Mouse (Mus musculus): ENCODE results near the gene Krtap2-4.

The Krtap2-4 gene

GRCm38 (mm10) chr11:99583245-99583704 lies 31.4 kb downstream of the Krtap2-4 start, which contains the start of gene Krtap1-4:
Gene Krtap1-4, minus strand, starts transcription at chr11:99583654.
- no peak for DNase-seq (ENCODE audit: inconsistent ontology term)

DNA sequence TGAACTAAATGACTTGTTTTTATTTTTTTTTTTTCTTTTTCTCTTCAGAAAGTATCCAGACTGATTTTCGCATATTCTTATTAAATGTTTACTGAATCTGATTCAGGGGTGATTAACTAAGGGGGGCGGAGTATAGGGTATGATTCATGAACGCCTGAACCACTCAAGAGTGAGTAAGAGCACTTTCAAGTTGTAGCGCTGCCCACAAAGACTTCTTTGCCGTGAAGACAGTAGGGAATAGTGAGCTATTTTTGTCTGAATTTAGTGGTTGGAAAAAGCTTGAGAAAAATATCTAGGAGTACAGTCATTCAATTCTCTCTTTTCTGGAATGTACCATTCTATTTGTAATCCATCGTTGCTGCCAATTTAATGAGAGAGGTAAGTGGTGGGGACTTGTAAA lies 33.1 kb downstream of the Krtap2-4 start:
- DNase-seq (ENCODE audit: inconsistent ontology term), result peak; percentile 76

DNA sequence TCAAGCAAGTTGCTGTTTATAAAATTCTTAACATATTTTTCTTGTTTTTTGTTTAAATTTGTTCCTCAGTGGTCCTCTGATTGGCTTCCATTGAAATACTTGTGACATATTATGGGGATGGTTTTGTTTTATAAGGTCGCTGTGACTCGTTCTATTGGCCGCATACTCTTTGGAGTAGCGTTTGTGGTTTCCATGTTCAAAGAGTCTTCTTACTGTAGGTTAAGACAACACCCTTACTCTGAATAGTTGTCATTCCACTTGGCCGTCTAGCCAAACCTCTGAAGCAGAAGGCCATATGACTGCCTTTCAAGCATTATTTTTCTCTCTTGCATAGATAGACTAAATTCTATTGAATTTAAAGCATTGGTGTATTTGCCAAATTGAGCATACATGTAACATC lies 33.6 kb downstream of the Krtap2-4 start:
- DNase-seq (ENCODE audit: inconsistent ontology term), result peak; percentile 46

GRCm38 (mm10) chr11:99580636-99581035 lies 34.0 kb downstream of the Krtap2-4 start, which contains the start of gene Krtap1-5:
Gene Krtap1-5, minus strand, starts transcription at chr11:99581016.
- DNase-seq (ENCODE audit: inconsistent ontology term), result no peak

DNA sequence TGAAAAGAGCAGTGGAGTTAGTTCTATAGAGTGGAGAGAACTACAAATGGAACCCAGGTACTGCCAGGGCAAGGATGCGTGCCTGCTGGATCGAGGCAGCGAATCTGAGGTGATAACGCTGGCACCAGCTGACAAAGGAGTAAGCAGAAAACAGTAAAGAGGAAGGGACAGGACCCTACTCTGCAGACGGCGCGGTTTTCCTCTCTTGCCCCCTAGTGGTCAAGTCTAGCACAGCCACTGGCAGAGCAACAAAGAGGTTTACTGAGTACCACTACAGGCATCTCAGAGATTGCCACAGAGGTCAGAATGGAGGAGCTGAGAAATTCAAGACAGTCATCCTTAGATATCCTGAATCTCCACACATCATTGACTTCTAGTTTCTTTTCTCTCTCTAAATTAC lies 40.5 kb downstream of the Krtap2-4 start:
- DNase-seq (ENCODE audit: inconsistent ontology term), result peak; percentile 61

- DNase-seq (ENCODE audit: inconsistent ontology term), result no peak
These were observed 41.5 kb downstream of the Krtap2-4 start for GRCm38 (mm10) chr11:99573164-99573563.

- DNase-seq (ENCODE audit: inconsistent ontology term), result no peak
These were observed 48.1 kb downstream of the Krtap2-4 start, which contains the start of gene Krtap3-1 for GRCm38 (mm10) chr11:99566530-99566929. Gene Krtap3-1, minus strand, starts transcription at chr11:99566630.
